Mouse (Mus musculus) G1E (cell line): ENCODE measurements around the gene Zbtb17. TPM values are rescaled to one million over a fixed set of nuclear protein-coding genes. Genes with fewer than 3 reads are reported as not detected.

Experiments
- ATAC-seq: 2 replicates; pipeline ENCODE4 v1.8.0; 2016; ENCODE audit warnings: mild to moderate bottlenecking; ENCODE audit not compliant: insufficient number of reproducible peaks, poor library complexity, low FRiP score, severe bottlenecking; ENCODE audit errors: extremely low read depth
- DNase-seq: peaks from one replicate; pipeline ENCODE4 v3.0.0; 2012; ENCODE audit warnings: low spot score
- H3K27me3 ChIP-seq: 2 replicates; pipeline ENCODE4 v1.6.1; 2012; ENCODE audit warnings: mild to moderate bottlenecking, low read length, inconsistent platforms; ENCODE audit not compliant: insufficient read depth
- H3K36me3 ChIP-seq: replicated peaks from 2 replicates; pipeline ENCODE3; 2012; ENCODE audit warnings: mild to moderate bottlenecking, inconsistent platforms
- H3K4me1 ChIP-seq: 2 replicates; pipeline ENCODE4 v1.6.1; 2012; ENCODE audit warnings: low read depth, low read length, inconsistent platforms, mixed read lengths; ENCODE audit not compliant: insufficient read depth
- H3K4me3 ChIP-seq: 2 replicates; pipeline ENCODE4 v1.5.1; 2012; ENCODE audit warnings: low read depth, mild to moderate bottlenecking, inconsistent platforms, low read length, moderate library complexity, mixed read lengths
- H3K9me3 ChIP-seq: replicated peaks from 2 replicates; pipeline ENCODE4 v1.6.1; 2012; ENCODE audit warnings: inconsistent platforms
- CTCF ChIP-seq: IDR thresholded peaks from 2 replicates; pipeline ENCODE4 v1.5.1; 2012; ENCODE audit warnings: low read depth, low read length, inconsistent platforms, mixed read lengths
- GATA1 ChIP-seq: IDR thresholded peaks from 2 replicates; pipeline ENCODE4 v1.6.1; 2012; ENCODE audit warnings: borderline replicate concordance, low read length, inconsistent platforms, mixed read lengths
- GATA2 ChIP-seq: IDR thresholded peaks from 2 replicates; pipeline ENCODE4 v1.6.1; 2012; ENCODE audit warnings: low read depth, low read length, inconsistent platforms, borderline replicate concordance
- POLR2AphosphoS5 ChIP-seq: IDR thresholded peaks from 2 replicates; pipeline ENCODE4 v1.6.1; 2012; ENCODE audit warnings: low read depth, low read length, inconsistent platforms; ENCODE audit not compliant: insufficient replicate concordance
- TAL1 ChIP-seq: conservative IDR thresholded peaks from 2 replicates; pipeline ENCODE4 v1.6.1; 2012; ENCODE audit warnings: low read depth, low read length, inconsistent platforms, mixed read lengths
- polyA plus RNA-seq: library from polyadenylated mRNA; stranded (reverse); fragments of >175 nt; gene quantifications from 2 replicates; pipeline ENCODE4 v1.2.3, GENCODE M21; 2012
- total RNA-seq, 2 experiments: library from RNA; stranded (forward) in 1 of 2; stranded (reverse) in 1 of 2; fragments of 200-1000 nt in 1 of 2; fragments of >200 nt in 1 of 2; fragmentation: Nextera tagmentation in 1 of 2; gene quantifications; 2 replicates each; pipeline ENCODE4 v1.2.3; 2014 to 2017

Zbtb17 gene
- total and polyA plus RNA-seq, 3 experiments: 10.9 to 51.4 (median 15.9) TPM

- H3K4me1 ChIP-seq: peaks cover 25% of the 10 kb centered on the region
- H3K27me3 ChIP-seq: no peaks in the 10 kb centered on the region
- peaks cover 69% of the 10 kb centered on the region for H3K36me3 ChIP-seq
- H3K4me3 ChIP-seq: no peak overlapping the region
- ATAC-seq (no peak), DNase-seq (no peak)
- H3K9me3 ChIP-seq: no peaks in the 10 kb centered on the region
- TF ChIP-seq GATA2 (no peak), TAL1 (no peak), POLR2AphosphoS5 (no peak), CTCF (no peak), GATA1 (no peak)
These were observed 62.4 kb downstream of the Zbtb17 start for GRCm38 (mm10) chr4:141506893-141507292.

- H3K36me3 ChIP-seq: peaks cover 75% of the 10 kb centered on the region
- TF ChIP-seq GATA2 (no peak), TAL1 (no peak), POLR2AphosphoS5 (no peak), GATA1 (no peak), CTCF (no peak)
- H3K4me1 ChIP-seq: peaks cover 35% of the 10 kb centered on the region
- ATAC-seq (no peak; the same call in 1 of the 2 replicates), DNase-seq (no peak)
- H3K9me3 ChIP-seq: no peaks in the 10 kb centered on the region
- no peaks in the 10 kb centered on the region for H3K27me3 ChIP-seq
- H3K4me3 ChIP-seq: no peak overlapping the region
These were observed 66.0 kb downstream of the Zbtb17 start for GRCm38 (mm10) chr4:141510457-141510856.

- DNase-seq: no peak
- peaks cover 30% of the 10 kb centered on the region for H3K4me1 ChIP-seq
- no peak for ATAC-seq
- H3K9me3 ChIP-seq: no peaks in the 10 kb centered on the region
- no peaks in the 10 kb centered on the region for H3K27me3 ChIP-seq
- H3K36me3 ChIP-seq: peaks cover 78% of the 10 kb centered on the region
- no peak overlapping the region for H3K4me3 ChIP-seq
- TF ChIP-seq GATA2 (no peak), CTCF (no peak), TAL1 (no peak), POLR2AphosphoS5 (no peak), GATA1 (no peak)
These were observed 67.7 kb downstream of the Zbtb17 start for GRCm38 (mm10) chr4:141512145-141512544.

- Histone ChIP-seq H3K36me3 (peaks cover 89% of the 10 kb centered on the region), H3K27me3 (no peaks in the 10 kb centered on the region), H3K4me1 (peaks cover 32% of the 10 kb centered on the region), H3K4me3 (no peak overlapping the region), H3K9me3 (no peaks in the 10 kb centered on the region)
- ATAC-seq (no peak), DNase-seq (no peak)
- no peak for TF ChIP-seq GATA2
- no peak for TF ChIP-seq CTCF
- TF ChIP-seq GATA1: no peak
- no peak for TF ChIP-seq POLR2AphosphoS5
- TF ChIP-seq TAL1: no peak
These were observed 69.8 kb downstream of the Zbtb17 start for GRCm38 (mm10) chr4:141514179-141514641.

Other genes with a start within 250 kb of the Zbtb17 start
- gene Rsg1, start 230.7 kb upstream of the Zbtb17 start, total RNA-seq (2014; fragmentation: Nextera tagmentation): 1.0 and 2.0 TPM in 2 replicates
- gene Rsg1, start 230.7 kb upstream of the Zbtb17 start, total RNA-seq (2017): 0.93 and 1.6 TPM in 2 replicates
- 0.56 and 0.87 TPM in 2 replicates for gene Rsg1, start 230.7 kb upstream of the Zbtb17 start, polyA plus RNA-seq
- not detected in 2 replicates for gene Arhgef19, start 205.2 kb upstream of the Zbtb17 start, total RNA-seq (2014; fragmentation: Nextera tagmentation)
- gene Arhgef19, start 205.2 kb upstream of the Zbtb17 start, total RNA-seq (2017): 0.06 TPM in 1 of 2 replicates, not detected in the other
- gene Arhgef19, start 205.2 kb upstream of the Zbtb17 start, polyA plus RNA-seq: not detected in 2 replicates
- not detected in 2 replicates for gene Epha2, start 143.4 kb upstream of the Zbtb17 start, total RNA-seq (2014; fragmentation: Nextera tagmentation)
- gene Epha2, start 143.4 kb upstream of the Zbtb17 start, total RNA-seq (2017): not detected in 2 replicates
- not detected in 2 replicates for gene Epha2, start 143.4 kb upstream of the Zbtb17 start, polyA plus RNA-seq
- gene Fam131c, start 76.4 kb upstream of the Zbtb17 start, total RNA-seq (2014; fragmentation: Nextera tagmentation): not detected in 2 replicates
- gene Fam131c, start 76.4 kb upstream of the Zbtb17 start, total RNA-seq (2017): not detected in 2 replicates
- not detected in 2 replicates for gene Fam131c, start 76.4 kb upstream of the Zbtb17 start, polyA plus RNA-seq
- not detected in 2 replicates for gene Clcnka, start 45.9 kb upstream of the Zbtb17 start, total RNA-seq (2014; fragmentation: Nextera tagmentation)
- not detected in 2 replicates for gene Clcnka, start 45.9 kb upstream of the Zbtb17 start, total RNA-seq (2017)
- gene Clcnka, start 45.9 kb upstream of the Zbtb17 start, polyA plus RNA-seq: not detected in 2 replicates
- not detected in 2 replicates for gene Clcnkb, start 28.6 kb upstream of the Zbtb17 start, total RNA-seq (2014; fragmentation: Nextera tagmentation)
- gene Clcnkb, start 28.6 kb upstream of the Zbtb17 start, total RNA-seq (2017): 0.05 TPM in 1 of 2 replicates, not detected in the other
- gene Clcnkb, start 28.6 kb upstream of the Zbtb17 start, polyA plus RNA-seq: not detected in 2 replicates
- not detected in 2 replicates for gene Hspb7, start 23.9 kb upstream of the Zbtb17 start, total RNA-seq (2014; fragmentation: Nextera tagmentation)
- gene Hspb7, start 23.9 kb upstream of the Zbtb17 start, total RNA-seq (2017): not detected in 2 replicates
- gene Hspb7, start 23.9 kb upstream of the Zbtb17 start, polyA plus RNA-seq: not detected in 2 replicates
- not detected in 2 replicates for gene Srarp, start 8.5 kb upstream of the Zbtb17 start, total RNA-seq (2014; fragmentation: Nextera tagmentation)
- not detected in 2 replicates for gene Srarp, start 8.5 kb upstream of the Zbtb17 start, total RNA-seq (2017)
- not detected in 2 replicates for gene Srarp, start 8.5 kb upstream of the Zbtb17 start, polyA plus RNA-seq
- 100 and 118 TPM in 2 replicates for gene Spen, start 93.9 kb downstream of the Zbtb17 start, total RNA-seq (2014; fragmentation: Nextera tagmentation)
- gene Spen, start 93.9 kb downstream of the Zbtb17 start, total RNA-seq (2017): 19.2 and 21.4 TPM in 2 replicates
- gene Spen, start 93.9 kb downstream of the Zbtb17 start, polyA plus RNA-seq: 149 and 188 TPM in 2 replicates
- gene Fblim1, start 161.4 kb downstream of the Zbtb17 start, total RNA-seq (2014; fragmentation: Nextera tagmentation): not detected in 2 replicates
- 0.11 TPM in 1 of 2 replicates, not detected in the other for gene Fblim1, start 161.4 kb downstream of the Zbtb17 start, total RNA-seq (2017)
- not detected in 2 replicates for gene Fblim1, start 161.4 kb downstream of the Zbtb17 start, polyA plus RNA-seq
- gene Tmem82, start 174.0 kb downstream of the Zbtb17 start, total RNA-seq (2014; fragmentation: Nextera tagmentation): not detected in 2 replicates
- gene Tmem82, start 174.0 kb downstream of the Zbtb17 start, total RNA-seq (2017): 0.11 TPM in 1 of 2 replicates, not detected in the other
- gene Tmem82, start 174.0 kb downstream of the Zbtb17 start, polyA plus RNA-seq: not detected in 2 replicates
- gene Slc25a34, start 179.2 kb downstream of the Zbtb17 start, total RNA-seq (2014; fragmentation: Nextera tagmentation): not detected in 2 replicates
- gene Slc25a34, start 179.2 kb downstream of the Zbtb17 start, total RNA-seq (2017): 0.12 and 0.16 TPM in 2 replicates
- gene Slc25a34, start 179.2 kb downstream of the Zbtb17 start, polyA plus RNA-seq: not detected in 2 replicates
- gene Plekhm2, start 220.2 kb downstream of the Zbtb17 start, total RNA-seq (2014; fragmentation: Nextera tagmentation): 20.2 and 29.0 TPM in 2 replicates
- gene Plekhm2, start 220.2 kb downstream of the Zbtb17 start, total RNA-seq (2017): 7.5 and 8.3 TPM in 2 replicates
- gene Plekhm2, start 220.2 kb downstream of the Zbtb17 start, polyA plus RNA-seq: 20.0 and 21.5 TPM in 2 replicates
- gene Rsc1a1, start 240.9 kb downstream of the Zbtb17 start, total RNA-seq (2014; fragmentation: Nextera tagmentation): 15.0 and 22.3 TPM in 2 replicates
- 7.3 and 9.9 TPM in 2 replicates for gene Rsc1a1, start 240.9 kb downstream of the Zbtb17 start, total RNA-seq (2017)
- gene Rsc1a1, start 240.9 kb downstream of the Zbtb17 start, polyA plus RNA-seq: 2.4 TPM in 1 of 2 replicates, not detected in the other